Mouse (Mus musculus) urinary bladder, postnatal 36 days (tissue): ENCODE measurements around the gene Haao.
A peak's percentile ranks its signal among the peaks of the same experiment; 100 is the strongest.

ENCODE experiments used
- DNase-seq, 2 experiments: peaks; one replicate each; pipeline ENCODE4 v3.0.0; 2022; ENCODE audit warnings: low spot score in 2 of 2, mixed read lengths in 1 of 2

The Haao gene

DNA sequence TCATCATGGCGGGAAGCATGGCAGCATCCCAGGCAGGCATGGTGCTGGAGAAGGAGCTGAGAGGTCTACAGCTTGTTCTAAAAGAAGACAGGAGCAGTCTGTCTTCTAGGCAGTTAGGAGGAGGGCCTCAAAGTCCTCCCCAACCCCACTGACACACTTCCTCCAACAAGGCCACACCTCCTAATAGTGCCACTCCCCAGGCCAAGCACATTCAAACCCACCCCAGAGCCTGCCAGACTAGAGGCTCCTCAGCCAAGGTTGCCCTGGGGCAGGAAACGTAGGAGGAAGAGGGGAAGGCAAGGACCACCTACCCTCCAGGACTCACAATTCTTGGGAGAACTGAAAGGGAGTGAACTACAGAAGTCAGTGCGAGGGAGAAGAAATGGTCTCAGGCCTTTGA, at the start of gene Haao:
Haao (minus strand) TSS at position 149 of the 400 bp plus-strand sequence.
- no peak for DNase-seq

DNA sequence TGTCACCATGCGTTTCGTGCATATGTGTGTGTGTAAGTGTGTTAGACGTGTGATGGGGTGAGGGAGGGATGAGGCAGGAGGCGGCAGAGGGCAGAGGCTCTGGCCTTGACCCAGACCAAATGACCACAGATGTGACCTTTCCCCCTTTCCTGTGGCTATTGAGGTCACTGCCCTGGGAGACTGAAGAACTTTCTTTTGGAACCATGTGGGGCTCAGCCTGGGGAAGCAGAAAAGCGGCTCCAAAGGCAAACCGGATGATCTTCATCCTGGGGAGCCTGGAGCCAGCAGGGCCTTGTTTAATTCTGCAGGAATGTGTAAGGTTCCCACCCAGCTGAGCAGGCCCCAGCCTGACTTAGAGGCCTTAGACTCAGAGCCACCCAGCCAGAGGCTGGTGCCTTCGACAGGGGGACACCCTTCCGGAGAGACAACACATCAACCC, 49.6 kb upstream of the Haao start:
- peak; percentile 59 to 63 for DNase-seq

DNA sequence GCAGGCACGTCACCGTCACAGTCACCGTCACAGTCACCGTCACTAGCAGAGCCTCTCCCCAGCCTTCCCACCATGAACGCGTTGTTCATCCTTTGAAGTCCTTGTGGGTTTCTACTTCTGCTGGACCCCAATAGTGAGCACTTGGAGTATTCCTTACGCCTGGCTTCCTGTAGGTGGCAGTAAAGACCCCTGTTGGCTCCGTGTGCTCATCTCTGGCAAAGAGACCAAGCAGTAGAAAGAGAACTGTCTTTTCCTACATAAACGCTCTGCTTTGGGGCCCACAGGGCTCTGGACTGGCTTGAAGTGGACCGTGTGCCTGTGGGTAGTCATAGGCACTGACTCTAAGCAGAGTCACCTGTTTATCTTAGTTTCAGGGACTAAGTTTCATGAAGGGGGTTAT, 49.0 kb upstream of the Haao start:
- no peak for DNase-seq

DNA sequence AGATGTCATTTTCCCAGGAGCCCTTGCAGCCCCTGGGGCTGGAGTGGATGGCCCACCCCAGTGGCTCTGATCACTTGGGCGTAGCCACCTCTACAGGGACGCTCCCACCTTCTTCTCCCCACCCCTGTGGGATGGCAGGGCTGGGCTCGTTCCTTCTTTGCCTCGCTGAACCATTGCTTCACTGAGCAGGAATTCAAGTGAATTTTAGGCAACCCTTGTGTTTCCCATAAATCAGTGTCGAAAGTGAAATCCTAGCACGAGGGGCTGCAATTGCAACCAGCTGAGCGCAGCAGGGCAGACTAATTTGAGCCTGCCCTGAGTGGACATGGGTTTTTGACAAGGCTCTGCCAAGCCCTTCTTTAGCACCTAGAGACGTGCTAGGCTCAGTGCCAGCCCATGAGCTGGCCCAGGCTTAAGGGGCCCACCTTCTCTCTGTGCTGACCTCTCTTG, 47.6 kb upstream of the Haao start:
- peak in 1 of 2 experiments; percentile 62 for DNase-seq

DNA sequence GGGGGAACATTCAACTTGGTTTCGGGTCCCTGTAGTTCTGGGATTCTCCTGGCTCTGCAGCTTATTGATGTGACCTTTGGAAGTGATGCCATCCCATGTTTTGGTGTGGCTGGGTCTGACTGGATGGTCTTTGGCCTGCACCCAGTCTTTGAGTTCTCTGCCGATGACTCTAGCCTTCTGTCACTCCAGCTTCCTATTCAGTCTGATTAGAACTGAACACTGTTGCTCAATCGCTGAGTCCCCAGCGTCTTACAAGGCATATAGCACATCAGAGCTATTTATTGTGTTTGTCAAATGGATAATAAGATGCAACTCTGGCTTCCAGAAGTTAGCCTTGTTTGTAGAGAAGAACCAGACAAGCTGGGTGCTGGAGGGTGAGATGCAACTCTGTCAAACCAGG, 45.4 kb upstream of the Haao start:
- no peak for DNase-seq

DNA sequence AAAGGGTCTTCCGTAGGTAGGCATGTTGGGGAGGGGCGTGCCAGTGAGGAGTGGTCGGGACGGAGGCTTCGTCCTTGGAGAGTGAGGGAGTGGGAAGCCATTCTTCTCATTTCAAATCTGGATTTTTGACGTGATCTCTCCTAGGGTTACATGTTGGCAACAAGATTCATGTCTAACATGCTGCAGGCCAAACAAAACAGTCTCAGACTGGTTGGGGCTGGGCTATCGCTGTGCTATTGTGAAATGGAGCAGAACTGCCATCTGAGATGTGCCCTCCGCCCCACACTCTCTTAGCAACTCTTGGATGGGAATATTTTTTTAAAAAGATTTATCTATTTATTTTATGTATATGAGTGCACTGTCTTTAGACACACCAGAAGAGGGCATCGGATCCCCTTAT, 44.1 kb upstream of the Haao start:
- no peak for DNase-seq

DNA sequence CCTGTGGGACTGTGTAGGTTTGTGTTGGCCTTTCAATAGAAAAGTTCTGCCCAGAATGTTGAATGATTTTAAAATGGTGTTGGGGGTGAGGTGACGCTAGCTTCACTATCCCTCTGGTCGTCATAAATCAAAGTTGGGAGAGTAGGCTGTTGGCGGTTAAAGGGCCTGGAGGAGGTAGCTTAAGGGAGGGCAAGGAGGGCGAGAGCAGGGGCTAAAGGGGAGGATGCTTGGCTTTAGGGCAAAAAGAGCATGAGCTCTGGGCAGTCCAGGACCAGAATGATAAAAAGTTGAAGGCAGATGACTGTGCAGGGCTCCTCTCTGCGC, 42.6 kb upstream of the Haao start:
- DNase-seq: peak in 1 of 2 experiments; percentile 59

DNA sequence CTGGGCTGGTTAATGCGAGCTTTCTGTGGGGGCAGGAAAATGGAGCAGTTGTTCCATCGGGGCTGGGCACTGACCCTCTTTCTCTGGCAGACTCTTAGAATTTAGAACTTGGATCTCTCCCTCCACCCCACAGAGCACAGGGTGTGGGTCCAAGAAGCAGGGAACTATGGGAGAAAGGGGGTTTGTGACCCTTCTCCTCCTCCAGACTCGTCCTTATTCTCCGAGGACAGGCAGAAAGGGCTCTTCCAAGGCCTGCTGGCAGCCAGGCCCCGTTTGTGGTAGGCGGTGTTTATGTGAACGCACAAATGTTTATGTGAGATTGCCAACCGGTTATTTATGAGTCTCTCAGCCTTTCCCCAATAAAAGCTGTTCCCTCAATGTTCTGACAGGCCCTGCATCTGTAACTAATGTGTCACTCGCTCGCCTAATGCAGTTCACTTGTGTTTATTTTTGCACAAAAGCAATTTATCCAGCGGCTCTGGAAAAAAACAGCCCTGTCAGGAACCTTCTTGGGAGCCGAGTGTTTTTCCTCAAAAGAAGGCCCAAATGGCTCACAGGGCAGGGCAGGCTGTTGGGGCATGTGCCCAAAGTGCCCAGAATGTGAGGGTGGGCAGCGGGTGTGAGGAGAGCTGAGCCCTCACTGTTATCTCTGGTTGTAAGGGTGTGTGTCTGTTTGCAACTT, 42.1 kb upstream of the Haao start:
- DNase-seq: peak; percentile 63 to 81

DNA sequence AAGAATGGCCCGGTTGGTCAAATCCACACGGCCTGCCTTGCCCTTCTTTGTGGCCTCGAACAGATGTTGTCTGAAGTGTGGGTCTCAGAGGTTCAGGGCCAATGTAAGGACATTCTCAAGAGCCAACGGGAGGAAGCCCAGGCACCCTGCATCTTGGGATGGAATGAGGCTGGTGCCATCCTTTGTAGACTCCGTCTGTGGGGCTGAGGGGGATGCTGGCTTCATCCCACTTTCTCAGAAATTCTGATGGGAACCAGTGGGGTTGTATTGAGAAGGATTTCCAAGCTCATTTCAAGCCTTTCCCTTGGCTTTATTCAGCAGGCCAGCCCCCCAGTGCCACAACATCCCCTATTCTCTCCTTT, 41.5 kb upstream of the Haao start:
- no peak for DNase-seq

DNA sequence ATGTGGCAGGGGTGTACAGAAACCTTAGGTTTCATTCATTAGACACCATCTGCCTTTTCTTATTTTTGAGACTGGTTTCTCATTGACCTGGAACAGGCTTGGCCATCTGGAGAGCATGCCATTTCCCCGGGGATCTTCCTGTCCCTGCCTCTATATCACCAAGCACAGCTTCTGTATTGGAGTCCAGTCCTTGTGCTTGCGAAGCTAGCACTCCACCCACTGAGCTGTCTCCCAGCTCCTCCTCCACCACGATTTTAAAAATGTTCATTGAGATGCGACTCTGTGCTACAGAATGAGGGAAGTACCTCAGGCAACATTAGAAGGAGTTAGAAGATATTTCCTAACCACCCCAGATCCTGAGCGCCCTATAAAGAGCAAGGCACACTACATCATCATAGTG, 39.5 kb upstream of the Haao start:
- DNase-seq: no peak

DNA sequence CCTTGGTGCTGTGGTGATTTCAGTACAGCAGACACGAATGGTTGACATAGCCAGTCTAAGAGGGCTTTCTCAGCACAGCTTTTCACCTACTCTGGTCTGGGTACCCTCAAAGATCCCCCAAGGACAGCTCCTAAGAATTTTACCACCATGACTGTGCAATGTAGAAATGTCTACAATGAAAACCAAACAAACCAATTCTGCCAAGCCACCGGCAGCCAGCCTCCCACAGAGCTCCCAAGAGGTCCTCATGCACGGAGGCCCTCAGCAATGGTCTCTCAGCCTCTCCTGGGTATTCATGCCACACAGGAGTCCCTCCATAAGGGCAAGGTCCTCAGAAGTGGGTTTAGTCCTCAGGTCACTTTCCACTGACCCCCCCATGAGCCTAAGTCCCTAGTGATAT, 38.6 kb upstream of the Haao start:
- no peak for DNase-seq

DNA sequence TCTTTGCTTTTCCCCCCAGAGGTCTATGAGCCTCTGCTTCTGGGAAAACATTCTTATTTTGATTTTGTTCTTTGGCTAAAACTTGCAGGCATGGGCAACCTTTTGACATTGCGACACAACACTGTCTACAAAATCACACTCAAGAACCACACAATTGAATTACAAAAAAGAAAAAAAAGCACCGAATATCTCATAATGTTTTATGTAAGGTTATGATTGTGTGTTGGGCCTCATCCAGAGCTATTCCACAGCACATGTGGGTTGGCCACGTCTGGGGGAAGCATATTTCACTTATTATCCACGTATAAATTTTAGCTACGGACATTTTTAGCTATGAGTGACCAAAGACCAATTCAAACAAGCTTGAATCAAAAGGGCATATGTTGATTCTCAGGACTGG, 38.0 kb upstream of the Haao start:
- DNase-seq: no peak

DNA sequence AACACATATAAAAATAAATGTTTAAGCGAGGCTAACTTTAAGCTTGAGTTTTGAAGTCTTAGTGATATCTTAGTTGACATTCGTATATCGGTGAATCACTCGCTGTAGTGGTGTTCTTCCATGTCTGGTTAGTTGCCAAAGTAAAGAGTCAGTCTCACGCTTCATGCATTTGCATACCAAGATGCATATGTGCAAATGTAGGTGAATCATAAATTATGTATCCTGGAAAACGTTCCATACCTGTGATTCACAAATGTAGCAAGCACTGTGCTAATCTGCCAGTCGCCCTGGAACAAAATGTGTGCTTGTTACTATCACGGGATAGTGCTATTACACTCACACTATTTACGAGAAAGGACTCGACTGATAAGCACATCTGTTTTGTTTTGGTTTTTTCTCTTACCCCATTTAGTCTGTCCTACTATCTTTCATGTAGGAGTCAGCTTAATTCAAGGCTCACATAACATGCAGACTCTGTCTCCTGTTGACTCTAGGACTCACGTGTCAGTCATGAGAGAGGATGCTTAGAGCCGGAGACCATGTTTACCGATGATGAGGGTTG, 37.3 kb upstream of the Haao start:
- no peak for DNase-seq

DNA sequence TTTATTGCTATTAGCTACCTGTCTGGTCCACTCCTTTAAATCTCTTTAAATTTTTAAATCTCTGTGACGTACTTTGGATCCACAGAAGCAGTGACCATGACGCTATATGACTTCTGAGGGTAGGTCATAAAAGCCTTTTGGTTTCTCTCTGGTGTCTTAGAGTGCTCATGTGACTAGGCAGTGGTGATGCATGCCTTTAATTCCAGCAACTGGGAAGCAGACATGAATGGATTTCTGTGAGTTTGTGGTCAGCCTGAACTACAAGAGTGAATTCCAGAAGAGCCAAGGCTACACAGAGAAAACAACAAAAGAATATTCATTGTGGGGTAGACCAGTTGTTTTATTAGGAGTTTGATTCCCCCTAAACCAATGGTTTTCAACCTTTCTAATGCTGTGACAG, 35.0 kb upstream of the Haao start:
- no peak for DNase-seq

DNA sequence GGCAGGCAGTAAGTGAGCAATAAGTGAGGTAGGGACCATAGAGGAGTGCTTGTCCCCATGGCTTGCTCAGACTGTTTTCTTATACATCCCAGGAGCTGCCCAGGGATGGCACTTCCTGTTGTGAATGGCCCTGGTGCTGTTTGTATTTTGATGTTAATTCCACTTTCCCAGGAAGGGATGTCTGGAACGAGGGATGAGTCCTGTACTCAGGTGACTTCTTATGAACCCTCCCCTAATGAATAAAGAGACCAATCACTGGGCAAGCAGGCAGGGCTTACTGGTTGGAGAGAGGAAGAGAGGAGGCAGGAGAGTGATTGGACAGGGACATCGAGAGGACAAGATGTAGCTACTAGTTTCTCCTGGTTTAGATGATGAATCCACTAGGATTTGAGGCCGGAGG, 33.3 kb upstream of the Haao start:
- no peak for DNase-seq

DNA sequence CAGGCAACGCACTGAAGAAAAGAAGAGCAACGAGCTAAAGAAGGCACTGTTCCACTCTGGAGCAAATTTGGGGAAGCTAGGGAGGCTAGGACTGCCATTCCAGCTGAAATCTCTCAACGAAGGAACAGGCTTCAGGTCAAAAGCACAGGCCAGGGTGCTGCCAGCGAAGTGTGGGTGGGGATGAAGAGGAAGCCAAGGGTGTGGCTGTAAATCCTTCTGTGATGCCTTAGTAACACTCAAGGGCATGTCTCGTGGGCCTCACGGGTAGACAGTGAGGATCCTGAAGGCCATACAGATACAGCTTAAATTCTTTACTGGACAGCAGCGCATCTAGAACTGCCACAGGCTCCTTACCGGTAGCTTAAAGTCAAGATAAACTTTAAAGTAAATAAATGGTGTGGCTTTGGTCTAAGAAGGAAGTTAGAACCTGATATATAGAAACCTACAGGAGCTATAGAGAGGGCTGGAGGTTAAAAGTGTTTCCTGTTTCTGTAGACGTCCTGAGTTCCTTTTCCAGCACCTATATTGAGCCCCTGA, 32.5 kb upstream of the Haao start:
- DNase-seq: no peak

DNA sequence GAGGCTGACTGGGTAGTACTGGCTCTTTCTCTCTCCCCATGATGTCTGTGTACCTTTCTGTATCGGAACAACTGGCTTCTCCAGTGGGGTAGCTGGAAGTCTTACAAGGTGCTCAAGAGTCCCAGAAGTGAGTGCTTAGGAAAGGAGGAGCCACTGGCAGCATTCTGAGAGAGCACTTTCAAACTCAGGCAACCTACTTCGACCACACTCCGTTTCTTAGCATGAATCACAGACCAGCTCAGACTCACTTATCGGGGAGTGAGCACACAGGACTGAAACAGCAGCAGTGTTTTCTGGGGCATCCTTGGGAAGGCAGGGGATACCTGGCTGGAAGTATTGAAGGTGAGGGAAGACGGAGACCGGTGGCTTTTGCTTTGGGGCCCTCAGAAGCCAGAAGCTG, 31.9 kb upstream of the Haao start:
- DNase-seq: no peak

DNA sequence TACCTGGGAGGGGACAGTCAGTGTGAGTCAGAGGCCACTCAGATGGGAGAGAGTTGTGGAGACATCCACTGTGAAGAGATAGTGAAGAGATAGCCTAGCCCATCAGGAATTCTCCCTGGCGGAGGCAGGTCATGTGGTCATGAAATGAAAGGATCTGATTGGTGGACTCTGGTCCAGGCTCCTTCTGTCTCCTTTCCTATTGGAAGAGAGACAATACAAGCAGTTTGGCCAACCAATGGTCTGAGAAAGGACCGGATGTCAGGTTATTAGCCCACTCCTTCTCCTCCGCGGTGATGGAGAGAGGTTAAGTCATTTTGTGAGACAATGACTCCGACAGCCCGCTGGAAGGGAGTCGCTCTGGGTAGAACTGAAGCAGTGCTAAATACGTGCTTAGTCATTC, 26.8 kb upstream of the Haao start:
- DNase-seq: no peak

DNA sequence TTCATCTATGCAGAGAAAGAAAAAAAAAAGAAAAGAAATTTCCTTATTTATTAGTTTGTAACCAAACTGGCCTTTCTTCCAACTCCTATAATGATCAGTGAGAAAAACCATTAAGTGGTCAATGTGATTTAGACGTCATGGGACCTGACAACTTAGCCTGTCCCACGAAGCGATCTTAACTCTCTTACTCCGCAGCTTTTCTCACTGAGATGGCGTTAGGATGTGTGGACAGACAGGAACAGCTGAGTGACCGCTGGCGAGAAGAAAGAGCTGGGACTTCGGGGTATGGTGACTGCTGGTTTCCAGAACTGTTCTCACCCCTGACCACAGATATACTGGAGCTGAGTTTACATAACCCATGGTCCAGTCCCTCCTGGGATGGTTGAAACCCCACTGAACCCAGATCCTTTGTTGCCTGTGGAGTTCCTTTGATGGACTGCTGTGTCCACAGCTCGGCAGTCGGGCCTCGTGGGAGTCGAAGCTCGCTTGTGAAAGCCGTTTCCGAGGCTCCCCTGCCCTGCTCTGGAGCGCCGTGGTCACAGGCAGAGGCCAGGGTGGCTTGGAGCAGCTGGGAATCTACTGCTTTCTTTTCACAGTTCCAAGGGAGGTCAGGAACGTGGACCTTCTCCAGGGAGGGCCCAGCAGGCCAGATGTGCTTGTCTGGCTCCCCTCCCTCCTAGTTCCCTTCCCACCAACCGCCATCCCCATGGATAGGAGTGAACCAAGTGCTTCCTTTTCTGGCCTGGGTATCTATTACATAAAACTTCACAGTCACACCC, 25.8 kb upstream of the Haao start:
- peak; percentile 50 to 74 for DNase-seq

DNA sequence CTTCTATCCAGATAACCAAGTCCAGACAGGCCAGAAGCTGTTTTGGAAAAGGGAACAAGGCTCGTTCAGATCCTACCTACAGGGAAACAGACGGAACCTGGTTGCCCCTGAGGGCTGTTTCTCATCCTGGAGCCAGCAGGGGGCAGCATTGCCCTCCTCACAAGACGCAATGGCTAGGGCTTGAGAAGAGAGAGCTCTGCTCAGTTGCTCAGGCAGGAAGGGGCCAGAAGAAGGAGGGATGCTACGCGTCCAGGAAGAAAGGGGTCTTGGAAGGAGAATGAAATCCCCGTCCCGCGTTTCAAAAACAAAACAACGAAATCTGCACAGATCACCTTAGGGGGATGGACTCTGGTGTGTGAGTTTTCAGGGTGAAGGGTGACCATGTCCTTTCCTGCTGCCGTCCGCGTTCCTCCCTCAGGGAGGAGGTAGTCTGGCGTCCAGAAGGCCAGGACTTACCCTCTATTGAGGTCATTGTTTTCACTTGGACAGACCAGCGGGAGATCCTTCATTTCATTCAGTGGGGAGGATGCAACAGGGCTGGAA, 25.1 kb upstream of the Haao start:
- DNase-seq: peak; percentile 75 to 87

DNA sequence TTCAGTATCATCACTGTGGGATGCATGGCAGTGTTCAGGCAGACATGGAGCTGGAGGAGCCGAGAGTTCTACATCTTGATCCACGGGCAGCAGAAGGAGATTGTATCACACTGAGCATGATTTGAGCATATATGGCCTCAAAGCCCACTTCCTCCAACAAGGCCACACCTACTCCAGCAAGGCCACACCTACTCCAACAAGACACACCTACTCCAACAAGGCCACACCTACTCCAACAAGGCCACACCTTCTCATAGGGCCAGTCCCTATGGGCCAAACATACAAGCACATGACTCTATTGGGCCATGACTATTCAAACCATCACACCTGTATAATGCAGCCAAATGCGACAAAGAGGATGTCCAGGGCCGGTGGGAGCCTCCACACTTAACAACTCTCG, 23.6 kb upstream of the Haao start:
- DNase-seq: no peak

DNA sequence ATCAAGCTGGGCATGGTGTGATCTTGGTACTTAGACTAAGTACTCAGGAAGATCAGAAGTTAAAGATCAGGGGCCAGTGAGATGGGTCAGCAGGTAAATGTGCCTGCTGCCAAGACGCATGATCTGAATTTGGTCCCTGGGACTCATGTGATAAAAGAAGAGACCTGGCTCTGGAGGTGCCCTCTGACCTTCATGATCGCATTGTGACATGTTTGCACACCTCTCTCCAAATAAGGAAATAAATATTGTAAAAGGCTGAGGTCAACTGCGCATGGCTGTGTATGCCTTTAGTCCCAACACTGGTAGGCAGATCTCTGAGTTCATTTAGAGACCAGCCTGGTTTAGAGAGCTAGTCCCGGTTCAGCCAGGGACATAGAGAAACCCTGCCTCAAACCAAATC, 22.6 kb upstream of the Haao start:
- DNase-seq: no peak

DNA sequence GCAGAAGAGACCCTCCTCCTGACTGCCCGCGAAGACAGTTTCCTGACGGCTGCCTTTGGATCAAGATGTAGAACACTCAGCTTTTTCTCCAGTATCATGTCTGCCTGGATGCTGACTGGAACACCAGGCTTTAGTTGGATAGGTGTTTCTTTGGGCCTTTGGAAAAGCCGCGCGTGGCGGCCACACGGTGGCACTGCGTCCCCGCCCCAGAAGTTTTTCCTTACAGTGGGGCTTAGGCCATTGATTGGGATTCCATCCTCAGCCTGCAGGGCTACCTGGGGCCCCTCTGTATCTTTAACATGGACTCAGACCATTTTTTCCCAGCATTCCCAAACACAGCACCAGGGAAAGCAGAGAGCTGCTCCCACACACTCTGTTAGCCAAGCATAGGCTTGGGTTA, 18.8 kb upstream of the Haao start:
- no peak for DNase-seq
